Mouse (Mus musculus): ENCODE results near the gene Sncb. TPM values are rescaled to one million over a fixed set of nuclear protein-coding genes. Genes with fewer than 3 reads are reported as not detected.

Sncb gene
- polyA plus RNA-seq, 1 experiment from 2014 or later, result 2.4 TPM

DNA sequence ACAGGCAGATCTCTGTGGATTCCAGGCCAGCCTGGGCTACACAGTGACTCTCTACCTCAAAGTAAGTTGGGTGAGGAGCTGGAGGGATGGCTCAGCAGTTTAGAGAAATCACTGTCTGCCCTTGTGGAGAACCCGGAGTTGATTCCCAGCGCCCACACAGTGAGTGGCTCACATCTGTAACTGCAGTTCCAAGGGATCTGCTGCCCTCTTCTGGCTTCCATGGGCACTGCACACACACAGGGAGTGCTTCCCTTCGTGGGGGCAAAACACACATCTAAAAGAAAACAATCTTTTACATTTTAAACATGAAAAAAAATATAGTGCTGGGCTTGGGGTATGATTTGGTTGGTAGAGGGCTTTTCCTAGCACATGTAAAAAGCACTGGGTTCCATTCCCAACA, 43.3 kb downstream of the Sncb start:
- Histone ChIP-seq H3K27ac (no peak overlapping the region), H3K4me3 (no peak overlapping the region), H3K4me1 (replicated peaks) (peaks cover 10% of the 10 kb centered on the region; the same call in 1 of the 2 replicates), H3K9me3 (peaks cover 6% of the 10 kb centered on the region), H3K36me3 (no peaks in the 10 kb centered on the region), H3K27me3 (ENCODE audit: insufficient read depth, poor library complexity, severe bottlenecking) (peaks cover 15% of the 10 kb centered on the region)
- no peak for DNase-seq (ENCODE audit: low spot score)
- WGBS, result 92% methylated on average over 3 of the region's 3 CpGs

DNA sequence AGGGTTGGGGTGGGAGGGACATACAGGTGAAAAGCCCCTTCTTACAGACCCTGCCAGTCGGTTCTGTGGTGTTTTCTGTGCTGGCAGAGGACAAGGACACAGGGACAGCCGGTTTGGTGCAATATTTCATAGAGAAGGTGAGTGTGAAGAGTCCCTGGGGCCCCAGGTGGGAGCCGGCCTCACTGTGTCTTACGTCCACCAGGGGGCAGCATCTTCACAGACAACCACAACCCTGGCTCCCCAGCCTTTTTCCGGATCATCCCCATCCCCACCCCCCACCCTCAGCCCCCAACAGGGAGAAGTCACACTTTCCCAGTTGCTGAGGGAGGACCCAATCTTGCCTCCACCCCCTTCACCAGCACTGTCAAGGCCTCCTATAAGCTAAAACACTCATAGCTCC, 49.5 kb downstream of the Sncb start:
- peak; percentile 47 for DNase-seq (ENCODE audit: low spot score)
- no peak overlapping the region for H3K27ac ChIP-seq
- H3K4me1 ChIP-seq (replicated peaks), result peaks cover 25% of the 10 kb centered on the region
- H3K36me3 ChIP-seq, result no peaks in the 10 kb centered on the region
- H3K27me3 ChIP-seq (ENCODE audit: insufficient read depth, poor library complexity, severe bottlenecking), result peaks cover 22% of the 10 kb centered on the region
- H3K4me3 ChIP-seq, result no peak overlapping the region
- no peaks in the 10 kb centered on the region for H3K9me3 ChIP-seq
- 4% methylated on average over 5 of the region's 5 CpGs for WGBS

DNA sequence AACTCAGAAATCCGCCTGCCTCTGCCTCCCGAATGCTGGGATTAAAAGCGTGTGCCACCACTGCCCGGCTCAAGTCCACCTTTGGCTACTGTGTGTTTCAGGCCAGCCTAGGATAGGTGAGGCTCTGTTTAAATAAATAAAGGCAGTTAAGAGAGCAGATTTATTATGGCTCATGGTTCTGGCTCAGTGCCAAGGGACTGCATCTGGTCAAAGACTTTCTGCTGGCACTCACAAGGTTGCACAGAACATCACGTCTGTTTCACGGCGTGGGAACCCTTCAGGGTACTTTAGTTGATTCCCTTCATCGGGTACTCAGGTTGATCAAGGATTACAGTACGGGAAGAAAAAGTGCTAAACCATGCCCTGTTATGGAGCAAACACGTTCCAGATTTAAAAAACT, 51.4 kb downstream of the Sncb start:
- H3K4me3 ChIP-seq, result no peak overlapping the region
- H3K27ac ChIP-seq, result no peak overlapping the region
- 85% methylated on average over 10 of the region's 10 CpGs for WGBS
- no peaks in the 10 kb centered on the region for H3K36me3 ChIP-seq
- no peak for DNase-seq (ENCODE audit: low spot score)
- peaks cover 22% of the 10 kb centered on the region for H3K27me3 ChIP-seq (ENCODE audit: insufficient read depth, poor library complexity, severe bottlenecking)
- peaks cover 20% of the 10 kb centered on the region for H3K4me1 ChIP-seq (replicated peaks)
- no peaks in the 10 kb centered on the region for H3K9me3 ChIP-seq

- Histone ChIP-seq H3K9me3 (no peaks in the 10 kb centered on the region), H3K36me3 (no peaks in the 10 kb centered on the region), H3K27me3 (ENCODE audit: insufficient read depth, poor library complexity, severe bottlenecking) (peaks cover 18% of the 10 kb centered on the region), H3K4me3 (no peak overlapping the region), H3K4me1 (replicated peaks) (peaks cover 20% of the 10 kb centered on the region), H3K27ac (no peak overlapping the region)
- WGBS, result 40% methylated on average over 4 of the region's 4 CpGs
- no peak for DNase-seq (ENCODE audit: low spot score)
These were observed 52.0 kb downstream of the Sncb start for GRCm38 (mm10) chr13:54714393-54714792.

- WGBS, result 83% methylated on average over 3 of the region's 3 CpGs
- Histone ChIP-seq H3K27ac (no peak overlapping the region), H3K27me3 (ENCODE audit: insufficient read depth, poor library complexity, severe bottlenecking) (peaks cover 7% of the 10 kb centered on the region), H3K9me3 (no peaks in the 10 kb centered on the region), H3K4me3 (no peak overlapping the region), H3K4me1 (replicated peaks) (no peaks in the 10 kb centered on the region), H3K36me3 (no peaks in the 10 kb centered on the region)
- no peak for DNase-seq (ENCODE audit: low spot score)
These were observed 55.5 kb downstream of the Sncb start for GRCm38 (mm10) chr13:54710866-54711265.

Other genes starting within 250 kb of the Sncb start
- 228 and 273 TPM in 2 replicates for gene 4833439L19Rik, start 201.2 kb downstream of the Sncb start, polyA plus RNA-seq (2016; fragmentation: Nextera tagmentation; extraction: Ambion mirVana)
- gene Arl10, start 191.6 kb downstream of the Sncb start, polyA plus RNA-seq (2016; fragmentation: Nextera tagmentation; extraction: Ambion mirVana), result 28.8 and 35.8 TPM in 2 replicates
- gene Nop16, start 176.5 kb downstream of the Sncb start, polyA plus RNA-seq (2016; fragmentation: Nextera tagmentation; extraction: Ambion mirVana), result 80.8 and 101 TPM in 2 replicates
- 163 and 174 TPM in 2 replicates for gene Higd2a, start 176.4 kb downstream of the Sncb start, polyA plus RNA-seq (2016; fragmentation: Nextera tagmentation; extraction: Ambion mirVana)
- gene Cltb, start 155.3 kb downstream of the Sncb start, polyA plus RNA-seq (2016; fragmentation: Nextera tagmentation; extraction: Ambion mirVana), result 21.4 and 35.4 TPM in 2 replicates
- 86.3 and 86.4 TPM in 2 replicates for gene Faf2, start 144.8 kb downstream of the Sncb start, polyA plus RNA-seq (2016; fragmentation: Nextera tagmentation; extraction: Ambion mirVana)
- 106 and 127 TPM in 2 replicates for gene Rnf44, start 72.7 kb downstream of the Sncb start, polyA plus RNA-seq (2016; fragmentation: Nextera tagmentation; extraction: Ambion mirVana)
- gene Cdhr2, start 65.1 kb downstream of the Sncb start, polyA plus RNA-seq (2016; fragmentation: Nextera tagmentation; extraction: Ambion mirVana), result 0.07 and 0.15 TPM in 2 replicates
- 1.2 and 2.5 TPM in 2 replicates for gene Gprin1, start 16.7 kb downstream of the Sncb start, polyA plus RNA-seq (2016; fragmentation: Nextera tagmentation; extraction: Ambion mirVana)
- gene Eif4e1b, start 17.4 kb upstream of the Sncb start, polyA plus RNA-seq (2016; fragmentation: Nextera tagmentation; extraction: Ambion mirVana), result not detected in 2 replicates
- 12.3 and 26.5 TPM in 2 replicates for gene Tspan17, start 22.8 kb upstream of the Sncb start, polyA plus RNA-seq (2016; fragmentation: Nextera tagmentation; extraction: Ambion mirVana)
- gene Unc5a, start 182.8 kb upstream of the Sncb start, polyA plus RNA-seq (2016; fragmentation: Nextera tagmentation; extraction: Ambion mirVana), result 2.0 and 4.4 TPM in 2 replicates

Measured in hindbrain, embryonic 10.5 days (tissue).